Comparison of ENCODE assay signal across 17 mouse cellular contexts in genomic region chr16:33453826-33454225, GRCm38 (mm10).
"Had no signal": no experiment of that assay in that cellular context is flagged by ENCODE, and none has a peak within 500 bp of the region (broad histone marks: within the 10 kb centered on the region; RNA-seq: fewer than 3 reads in every experiment).

No protein-coding gene starts in this region.

- DNase-seq: kidney, adult 11 months; kidney, adult 9 months; kidney, postnatal 36 days; layer of hippocampus, adult 9-11 months; layer of hippocampus, postnatal 36 days; lung, embryonic 14.5 days; lung, postnatal 10 days; right cerebral cortex, postnatal 4 days; spleen, adult 18-20 months; thymus, adult 18-20 months; thymus, postnatal 14 days had no signal

- H3K4me3 ChIP-seq: limb, embryonic 15.5 days; liver, embryonic 15.5 days; midbrain, embryonic 10.5 days; midbrain, embryonic 15.5 days had no signal

- H3K36me3 ChIP-seq: midbrain, embryonic 15.5 days had no signal

- H3K27ac ChIP-seq: kidney, postnatal 0 days; limb, embryonic 15.5 days; liver, embryonic 15.5 days; macrophage; midbrain, embryonic 10.5 days; midbrain, embryonic 15.5 days had no signal

- H3K9me3 ChIP-seq: limb, embryonic 15.5 days; liver, embryonic 15.5 days; midbrain, embryonic 10.5 days; midbrain, embryonic 15.5 days had no signal

- H3K4me2 ChIP-seq: limb, embryonic 15.5 days; liver, embryonic 15.5 days; lung, embryonic 14.5 days; midbrain, embryonic 15.5 days had no signal

- H3K9ac ChIP-seq: limb, embryonic 15.5 days; liver, embryonic 15.5 days; lung, embryonic 14.5 days; midbrain, embryonic 15.5 days had no signal

- ATAC-seq: midbrain, embryonic 15.5 days had no signal

- H3K4me1 ChIP-seq: midbrain, embryonic 15.5 days had no signal

- H3K27me3 ChIP-seq: limb, embryonic 15.5 days; liver, embryonic 15.5 days; midbrain, embryonic 15.5 days had no signal
